Mouse (Mus musculus): ENCODE data around the gene Fscn1. TPM values are rescaled to one million over a fixed set of nuclear protein-coding genes. Genes with fewer than 3 reads are reported as not detected.

The Fscn1 gene
- polyA plus RNA-seq, 1 experiment, result 33.7 TPM

DNA sequence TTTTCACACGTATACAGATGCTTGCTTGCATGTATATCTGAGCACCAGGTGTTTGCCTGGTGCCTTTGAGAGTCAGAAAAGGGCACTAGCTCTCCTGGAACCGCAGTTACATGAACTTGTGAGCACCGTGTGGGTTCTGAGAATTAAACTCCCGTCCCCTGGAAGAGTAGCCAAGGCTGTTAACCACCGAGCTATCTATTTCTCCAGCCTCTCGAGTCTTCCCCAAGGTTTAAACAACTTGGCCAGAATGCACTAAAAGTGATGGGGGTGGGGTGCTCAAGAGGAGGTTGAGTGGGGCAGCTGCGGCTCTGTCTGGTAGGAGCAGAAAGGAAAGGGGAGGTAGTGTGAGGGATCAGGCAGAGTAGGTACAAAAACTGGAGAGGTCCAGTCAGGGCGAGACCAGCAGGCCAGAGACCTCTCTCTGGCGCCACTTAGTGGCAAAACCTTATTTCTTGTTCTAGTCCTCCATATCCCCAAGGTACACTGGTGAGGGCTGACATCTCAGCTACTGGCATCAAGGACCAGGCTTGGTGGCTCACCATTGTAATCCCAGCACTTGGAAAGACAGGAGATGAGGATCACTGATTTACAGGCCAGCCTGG lies 28.0 kb upstream of the Fscn1 start:
- Histone ChIP-seq H3K36me3 (ENCODE audit: control insufficient read depth, insufficient read depth, low read length) (no peaks in the 10 kb centered on the region), H3K4me1 (ENCODE audit: control insufficient read depth, insufficient read depth, insufficient read length) (peaks cover 19% of the 10 kb centered on the region; the same call in 1 of the 2 replicates), H3K4me3 (ENCODE audit: extremely low read depth, insufficient read depth, insufficient read length) (peak overlapping the region; percentile 50; the same call in 1 of the 2 replicates), H3K27ac (ENCODE audit: insufficient read depth, low read length) (peak overlapping the region; percentile 84), H3K27me3 (ENCODE audit: control insufficient read depth, insufficient read depth, low read length) (no peaks in the 10 kb centered on the region)
- TF ChIP-seq CTCF (IDR thresholded peaks at IDR 0.05; ENCODE audit: extremely low read depth, insufficient read depth, insufficient read length, insufficient replicate concordance), result peak; percentile 85; the same call in 1 of the 2 replicates
- TF ChIP-seq POLR2A (IDR thresholded peaks at IDR 0.05; ENCODE audit: low read depth, low read length), result no peak
- WGBS, result 3% methylated on average over 9 of the region's 9 CpGs
- DNase-seq (ENCODE audit: low read depth in 1 of 2, low spot score in 2 of 2), result peak; percentile 55 to 80

DNA sequence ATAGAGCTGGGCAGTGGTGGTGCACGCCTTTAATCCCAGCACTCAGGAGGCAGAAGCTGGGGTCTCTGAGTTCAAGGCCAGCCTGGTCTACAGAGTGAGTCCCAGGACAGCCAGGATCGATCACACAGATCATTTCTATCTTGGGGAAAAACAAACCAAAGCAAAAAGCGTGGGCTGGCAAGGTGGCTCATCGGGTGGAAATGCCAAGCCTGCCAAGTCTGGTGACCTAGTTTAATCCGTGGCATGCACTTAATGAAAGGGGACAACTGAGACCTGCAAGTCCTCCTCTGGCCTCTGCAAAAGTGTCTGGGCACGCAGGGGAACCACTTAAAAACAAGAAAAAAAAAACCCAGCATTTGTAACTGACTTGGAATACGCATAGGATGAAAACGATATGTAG lies 27.4 kb upstream of the Fscn1 start:
- no peak overlapping the region for H3K4me3 ChIP-seq (ENCODE audit: extremely low read depth, insufficient read depth, insufficient read length)
- H3K36me3 ChIP-seq (ENCODE audit: control insufficient read depth, insufficient read depth, low read length), result no peaks in the 10 kb centered on the region
- WGBS, result 68% methylated on average over 8 of the region's 8 CpGs
- TF ChIP-seq CTCF (IDR thresholded peaks at IDR 0.05; ENCODE audit: extremely low read depth, insufficient read depth, insufficient read length, insufficient replicate concordance) (no peak), POLR2A (IDR thresholded peaks at IDR 0.05; ENCODE audit: low read depth, low read length) (no peak)
- H3K4me1 ChIP-seq (ENCODE audit: control insufficient read depth, insufficient read depth, insufficient read length), result peaks cover 14% of the 10 kb centered on the region; the same call in 1 of the 2 replicates
- H3K27ac ChIP-seq (ENCODE audit: insufficient read depth, low read length), result no peak overlapping the region; the same call in 1 of the 2 replicates
- H3K27me3 ChIP-seq (ENCODE audit: control insufficient read depth, insufficient read depth, low read length), result no peaks in the 10 kb centered on the region
- DNase-seq (ENCODE audit: low read depth in 1 of 2, low spot score in 2 of 2), result no peak

DNA sequence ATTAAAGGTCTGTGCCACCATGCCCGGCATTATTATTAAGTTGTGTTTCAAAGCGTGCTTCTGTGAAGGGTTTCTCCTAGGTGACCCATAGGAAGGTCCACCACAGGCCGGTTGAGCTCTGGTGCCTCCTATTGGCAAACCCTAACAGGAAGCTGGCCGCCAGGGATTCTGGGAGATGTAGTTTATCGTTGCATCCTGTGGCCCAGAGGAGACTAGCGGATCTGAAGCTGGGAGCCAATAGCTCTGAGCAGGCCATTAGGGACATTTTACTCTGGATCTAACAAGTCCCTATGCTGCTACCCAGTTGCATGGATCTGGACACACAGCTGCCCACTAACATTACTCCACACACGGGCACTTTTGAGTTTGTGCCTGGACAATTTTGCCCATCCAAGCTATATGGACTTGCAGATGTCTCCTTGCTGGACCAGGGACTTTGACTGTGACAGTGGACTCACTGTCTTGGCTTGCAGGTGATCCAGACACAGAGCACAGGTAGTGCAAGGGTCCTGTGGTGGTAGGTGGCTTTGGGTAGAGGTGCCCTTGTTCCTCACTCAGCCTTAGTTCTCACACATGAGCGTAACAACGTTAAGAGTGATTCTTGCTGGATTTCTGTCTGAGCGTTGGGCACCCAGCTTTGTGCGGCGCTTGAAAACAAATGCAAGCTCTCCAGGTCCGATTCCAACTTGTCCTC lies 24.4 kb upstream of the Fscn1 start:
- peaks cover 8% of the 10 kb centered on the region; the same call in 1 of the 2 replicates for H3K4me1 ChIP-seq (ENCODE audit: control insufficient read depth, insufficient read depth, insufficient read length)
- no peak overlapping the region for H3K27ac ChIP-seq (ENCODE audit: insufficient read depth, low read length)
- WGBS, result 44% methylated on average over 13 of the region's 13 CpGs
- H3K4me3 ChIP-seq (ENCODE audit: extremely low read depth, insufficient read depth, insufficient read length), result no peak overlapping the region
- no peaks in the 10 kb centered on the region for H3K27me3 ChIP-seq (ENCODE audit: control insufficient read depth, insufficient read depth, low read length)
- H3K36me3 ChIP-seq (ENCODE audit: control insufficient read depth, insufficient read depth, low read length), result no peaks in the 10 kb centered on the region
- peak in 1 of 2 experiments; percentile 58 for DNase-seq (ENCODE audit: low read depth in 1 of 2, low spot score in 2 of 2)
- TF ChIP-seq POLR2A (IDR thresholded peaks at IDR 0.05; ENCODE audit: low read depth, low read length), result no peak
- TF ChIP-seq CTCF (IDR thresholded peaks at IDR 0.05; ENCODE audit: extremely low read depth, insufficient read depth, insufficient read length, insufficient replicate concordance), result no peak

DNA sequence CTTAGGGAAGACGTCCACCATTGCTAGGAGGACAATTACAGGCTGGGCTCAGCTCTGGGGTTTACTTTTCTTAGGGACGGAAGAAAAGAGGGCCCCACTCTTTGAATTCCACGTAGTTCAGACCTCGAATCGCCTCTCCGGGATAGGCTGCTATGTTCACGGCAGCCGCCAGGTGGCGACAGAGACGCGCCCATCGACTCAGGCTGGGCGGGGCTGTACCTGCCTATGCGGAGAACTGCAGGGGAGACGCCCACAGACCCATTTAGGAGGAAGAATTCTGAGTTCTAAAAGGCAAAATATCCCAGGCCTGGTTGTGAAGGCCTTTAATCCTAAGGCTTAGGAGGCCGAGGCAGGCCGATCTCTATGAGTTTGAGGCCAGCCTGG lies 23.8 kb upstream of the Fscn1 start:
- no peak overlapping the region for H3K4me3 ChIP-seq (ENCODE audit: extremely low read depth, insufficient read depth, insufficient read length)
- peaks cover 4% of the 10 kb centered on the region; the same call in 1 of the 2 replicates for H3K4me1 ChIP-seq (ENCODE audit: control insufficient read depth, insufficient read depth, insufficient read length)
- H3K36me3 ChIP-seq (ENCODE audit: control insufficient read depth, insufficient read depth, low read length), result no peaks in the 10 kb centered on the region
- no peak overlapping the region for H3K27ac ChIP-seq (ENCODE audit: insufficient read depth, low read length)
- no peaks in the 10 kb centered on the region for H3K27me3 ChIP-seq (ENCODE audit: control insufficient read depth, insufficient read depth, low read length)
- DNase-seq (ENCODE audit: low read depth in 1 of 2, low spot score in 2 of 2), result peak; percentile 31 to 76
- 7% methylated on average over 17 of the region's 17 CpGs for WGBS
- peak; percentile 96 for TF ChIP-seq CTCF (IDR thresholded peaks at IDR 0.05; ENCODE audit: extremely low read depth, insufficient read depth, insufficient read length, insufficient replicate concordance)
- no peak for TF ChIP-seq POLR2A (IDR thresholded peaks at IDR 0.05; ENCODE audit: low read depth, low read length)

DNA sequence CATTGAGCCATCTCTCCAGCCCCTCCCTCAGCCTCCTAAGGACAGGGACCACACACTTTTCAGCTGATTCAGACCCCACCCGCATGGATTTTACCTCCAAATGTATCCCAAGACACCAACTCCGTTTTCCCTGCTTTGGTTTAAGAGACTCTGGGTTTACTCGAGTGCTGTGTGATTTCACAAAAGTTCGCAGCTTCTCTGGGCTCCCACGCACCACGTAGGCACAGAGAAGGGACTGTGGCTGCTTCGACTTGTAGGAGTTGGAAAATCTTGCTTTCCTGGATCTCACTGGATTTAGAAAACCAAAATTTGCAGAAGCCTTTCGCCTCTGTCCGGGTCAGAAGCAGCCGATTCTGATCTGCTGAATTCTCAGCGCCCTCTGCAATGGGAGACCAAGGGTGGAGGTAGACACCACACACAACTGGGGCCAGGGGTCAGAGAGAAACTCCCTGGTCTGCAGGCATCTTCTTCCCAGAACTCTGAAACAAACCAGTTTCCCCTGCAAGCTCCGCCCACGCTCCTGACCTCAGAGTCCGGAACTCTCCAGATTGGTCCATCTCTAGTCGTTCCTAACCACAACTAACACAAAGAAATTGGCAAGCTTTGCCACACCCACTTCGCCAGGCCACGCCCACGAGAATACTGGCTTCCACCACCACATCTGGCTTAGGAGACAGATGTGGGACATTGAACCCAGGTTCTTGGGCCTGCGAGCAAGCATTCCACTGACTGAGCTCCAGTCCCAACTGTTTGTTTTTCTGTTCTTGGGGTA lies 22.0 kb upstream of the Fscn1 start:
- H3K27ac ChIP-seq (ENCODE audit: insufficient read depth, low read length), result no peak overlapping the region
- WGBS, result 39% methylated on average over 19 of the region's 19 CpGs
- no peak for TF ChIP-seq POLR2A (IDR thresholded peaks at IDR 0.05; ENCODE audit: low read depth, low read length)
- TF ChIP-seq CTCF (IDR thresholded peaks at IDR 0.05; ENCODE audit: extremely low read depth, insufficient read depth, insufficient read length, insufficient replicate concordance), result no peak

DNA sequence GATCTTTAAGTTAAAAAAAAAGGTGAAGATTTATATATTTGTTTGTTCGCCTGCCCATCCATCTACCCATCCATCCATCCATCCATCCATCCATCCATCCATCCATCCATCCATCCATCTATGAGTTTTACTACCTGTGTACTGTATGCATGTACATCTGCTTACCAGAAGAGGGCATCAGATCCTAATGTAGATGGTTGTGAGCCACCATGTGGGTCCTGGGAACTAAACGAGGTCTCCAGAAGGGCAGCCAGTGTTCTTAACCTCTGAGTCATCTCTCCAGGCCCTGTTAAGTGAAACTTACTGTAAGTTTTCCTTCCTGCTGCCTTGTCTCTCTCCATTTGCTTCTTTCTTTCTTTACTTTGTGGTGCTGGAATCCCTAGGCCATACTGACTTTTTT lies 19.8 kb upstream of the Fscn1 start:
- no peak overlapping the region for H3K27ac ChIP-seq (ENCODE audit: insufficient read depth, low read length)
- peaks cover 4% of the 10 kb centered on the region; the same call in 1 of the 2 replicates for H3K4me1 ChIP-seq (ENCODE audit: control insufficient read depth, insufficient read depth, insufficient read length)
- no peak for TF ChIP-seq POLR2A (IDR thresholded peaks at IDR 0.05; ENCODE audit: low read depth, low read length)
- no peak for TF ChIP-seq CTCF (IDR thresholded peaks at IDR 0.05; ENCODE audit: extremely low read depth, insufficient read depth, insufficient read length, insufficient replicate concordance)
- H3K36me3 ChIP-seq (ENCODE audit: control insufficient read depth, insufficient read depth, low read length), result no peaks in the 10 kb centered on the region
- no peaks in the 10 kb centered on the region for H3K27me3 ChIP-seq (ENCODE audit: control insufficient read depth, insufficient read depth, low read length)
- DNase-seq (ENCODE audit: low read depth in 1 of 2, low spot score in 2 of 2), result no peak
- no peak overlapping the region for H3K4me3 ChIP-seq (ENCODE audit: extremely low read depth, insufficient read depth, insufficient read length)
- 59% methylated on average over 2 of the region's 2 CpGs for WGBS

More for the DNA sequence above, 22.0 kb upstream of the Fscn1 start:
- H3K4me3 ChIP-seq (ENCODE audit: extremely low read depth, insufficient read depth, insufficient read length), result no peak overlapping the region
- H3K4me1 ChIP-seq (ENCODE audit: control insufficient read depth, insufficient read depth, insufficient read length), result peaks cover 4% of the 10 kb centered on the region; the same call in 1 of the 2 replicates
- no peak for DNase-seq (ENCODE audit: low read depth in 1 of 2, low spot score in 2 of 2)
- H3K36me3 ChIP-seq (ENCODE audit: control insufficient read depth, insufficient read depth, low read length), result no peaks in the 10 kb centered on the region
- no peaks in the 10 kb centered on the region for H3K27me3 ChIP-seq (ENCODE audit: control insufficient read depth, insufficient read depth, low read length)

All from spleen, adult 2 months (tissue).